Mouse (Mus musculus): Measurements from ENCODE around the gene Cmah. TPM values are rescaled to one million over a fixed set of nuclear protein-coding genes. Genes with fewer than 3 reads are reported as not detected.

The Cmah gene
- polyA plus RNA-seq (2014; fragmentation: Nextera tagmentation; extraction: Ambion mirVana) = 0.14 TPM in 1 of 2 replicates, not detected in the other

DNA sequence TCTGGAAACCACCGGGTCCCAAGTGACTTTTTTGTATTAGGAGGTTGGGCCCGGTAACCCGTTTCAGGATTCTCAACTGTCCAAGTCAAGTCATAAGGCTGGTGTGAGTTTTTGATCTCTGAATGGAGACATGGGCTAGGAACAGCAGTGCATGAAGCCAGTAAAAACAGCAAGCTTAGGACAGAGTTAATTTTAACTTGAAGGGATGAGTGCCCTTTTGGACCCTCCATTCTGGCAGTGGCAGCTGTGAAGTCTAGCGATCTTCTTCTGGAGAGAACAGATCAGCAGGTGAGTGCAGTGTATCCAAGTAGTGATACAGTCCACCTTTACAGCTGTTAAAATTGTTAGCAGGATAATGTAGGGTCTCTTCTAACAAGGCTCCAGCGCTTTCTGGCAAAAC, at the start of gene Cmah:
Gene Cmah (plus strand): TSS at position 204 of the 400 bp plus-strand sequence.
- H3K4me3 ChIP-seq (replicated peaks; ENCODE audit: low read depth, low read length) = no peak within 1 kb of the TSS
- no peaks in the 10 kb centered on the region for H3K4me1 ChIP-seq (ENCODE audit: control insufficient read depth, insufficient read depth, low read length)
- H3K36me3 ChIP-seq (ENCODE audit: control insufficient read depth, insufficient read depth, low read length) = no peaks in the 10 kb centered on the region
- H3K27me3 ChIP-seq (ENCODE audit: control insufficient read depth, insufficient read depth, low read length) = no peaks in the 10 kb centered on the region
- no peak within 1 kb of the TSS for H3K9ac ChIP-seq (replicated peaks; ENCODE audit: low read length)
- DNase-seq = no peak
- WGBS = 85% methylated on average over 5 of the region's 5 CpGs
- ATAC-seq (ENCODE audit: low FRiP score, low TSS enrichment) = no peak
- H3K9me3 ChIP-seq (ENCODE audit: control insufficient read depth, low read length) = no peaks in the 10 kb centered on the region
- no peak within 1 kb of the TSS for H3K27ac ChIP-seq (replicated peaks; ENCODE audit: low read depth, low read length)
- H3K4me2 ChIP-seq (ENCODE audit: low read length) = no peak within 1 kb of the TSS

DNA sequence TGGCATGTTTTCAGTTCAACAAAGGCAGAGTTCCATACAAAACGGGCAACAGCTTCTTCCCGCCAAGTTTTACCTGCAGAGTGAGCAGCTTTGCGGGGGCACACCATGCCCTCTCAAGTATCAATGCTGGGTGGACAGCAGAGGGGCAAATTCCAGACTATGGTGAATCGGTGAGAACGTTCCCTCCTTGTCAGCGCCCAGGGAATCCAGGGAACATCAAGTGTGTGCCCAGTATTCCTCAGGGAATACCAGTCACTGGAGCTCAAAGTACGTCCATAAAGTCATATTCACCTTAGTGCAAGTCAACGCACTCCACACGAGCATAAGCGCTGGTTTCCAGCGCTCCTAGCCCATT, 47.8 kb upstream of the Cmah start:
- Histone ChIP-seq H3K4me1 (ENCODE audit: control insufficient read depth, insufficient read depth, low read length) (peaks cover 15% of the 10 kb centered on the region), H3K27me3 (ENCODE audit: control insufficient read depth, insufficient read depth, low read length) (peaks cover 3% of the 10 kb centered on the region; the same call in 1 of the 2 replicates), H3K4me3 (replicated peaks; ENCODE audit: low read depth, low read length) (peak overlapping the region; percentile 73), H3K36me3 (ENCODE audit: control insufficient read depth, insufficient read depth, low read length) (no peaks in the 10 kb centered on the region), H3K9me3 (ENCODE audit: control insufficient read depth, low read length) (no peaks in the 10 kb centered on the region), H3K27ac (replicated peaks; ENCODE audit: low read depth, low read length) (no peak overlapping the region), H3K9ac (replicated peaks; ENCODE audit: low read length) (peak overlapping the region; percentile 88; the same call in 1 of the 2 replicates), H3K4me2 (ENCODE audit: low read length) (peak overlapping the region; percentile 93)
- ATAC-seq (ENCODE audit: low FRiP score, low TSS enrichment) (no peak), DNase-seq (no peak)
- WGBS = 56% methylated on average over 11 of the region's 11 CpGs

DNA sequence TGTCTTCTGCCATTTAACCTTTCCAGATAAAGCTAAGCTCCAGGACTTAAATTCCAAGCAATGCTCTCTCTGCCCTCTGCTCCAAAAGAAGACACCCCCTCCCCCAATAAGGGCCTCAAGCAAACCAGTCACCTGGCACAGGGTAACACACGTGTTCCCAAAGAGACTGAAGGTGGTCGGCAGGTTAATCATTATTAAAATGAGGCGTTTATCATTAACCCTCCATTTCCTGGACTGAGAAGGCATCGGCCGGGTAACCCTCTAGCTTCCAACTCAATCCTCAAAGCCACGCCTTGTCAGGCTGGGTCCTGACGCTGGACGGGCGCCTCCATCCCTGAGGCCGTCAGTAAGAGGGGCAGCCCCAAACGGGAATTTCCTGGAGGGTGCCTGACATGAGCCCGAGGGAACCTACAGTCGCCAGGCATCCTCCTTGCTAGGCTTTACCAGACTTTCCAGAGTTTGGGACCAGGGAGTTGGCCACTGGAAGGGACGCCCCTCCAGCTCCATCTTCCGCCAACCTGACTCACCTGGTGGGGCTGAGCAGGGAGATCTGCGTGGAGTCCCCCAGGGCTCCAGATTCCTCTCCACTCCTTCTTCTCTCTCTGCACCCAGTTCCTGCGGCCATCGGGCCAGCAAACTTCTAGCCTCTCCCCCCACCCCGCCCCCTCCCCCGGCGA, 47.3 kb upstream of the Cmah start:
- Histone ChIP-seq H3K27me3 (ENCODE audit: control insufficient read depth, insufficient read depth, low read length) (peaks cover 3% of the 10 kb centered on the region; the same call in 1 of the 2 replicates), H3K36me3 (ENCODE audit: control insufficient read depth, insufficient read depth, low read length) (no peaks in the 10 kb centered on the region), H3K4me3 (replicated peaks; ENCODE audit: low read depth, low read length) (peak overlapping the region; percentile 73), H3K9me3 (ENCODE audit: control insufficient read depth, low read length) (no peaks in the 10 kb centered on the region), H3K9ac (replicated peaks; ENCODE audit: low read length) (peak overlapping the region; percentile 88), H3K27ac (replicated peaks; ENCODE audit: low read depth, low read length) (peak overlapping the region; percentile 96), H3K4me2 (ENCODE audit: low read length) (peak overlapping the region; percentile 93), H3K4me1 (ENCODE audit: control insufficient read depth, insufficient read depth, low read length) (peaks cover 15% of the 10 kb centered on the region)
- ATAC-seq (ENCODE audit: low FRiP score, low TSS enrichment) (no peak; the same call in 1 of the 2 replicates), DNase-seq (peak; percentile 39)
- WGBS = under 1% methylated on average over 21 of the region's 21 CpGs

DNA sequence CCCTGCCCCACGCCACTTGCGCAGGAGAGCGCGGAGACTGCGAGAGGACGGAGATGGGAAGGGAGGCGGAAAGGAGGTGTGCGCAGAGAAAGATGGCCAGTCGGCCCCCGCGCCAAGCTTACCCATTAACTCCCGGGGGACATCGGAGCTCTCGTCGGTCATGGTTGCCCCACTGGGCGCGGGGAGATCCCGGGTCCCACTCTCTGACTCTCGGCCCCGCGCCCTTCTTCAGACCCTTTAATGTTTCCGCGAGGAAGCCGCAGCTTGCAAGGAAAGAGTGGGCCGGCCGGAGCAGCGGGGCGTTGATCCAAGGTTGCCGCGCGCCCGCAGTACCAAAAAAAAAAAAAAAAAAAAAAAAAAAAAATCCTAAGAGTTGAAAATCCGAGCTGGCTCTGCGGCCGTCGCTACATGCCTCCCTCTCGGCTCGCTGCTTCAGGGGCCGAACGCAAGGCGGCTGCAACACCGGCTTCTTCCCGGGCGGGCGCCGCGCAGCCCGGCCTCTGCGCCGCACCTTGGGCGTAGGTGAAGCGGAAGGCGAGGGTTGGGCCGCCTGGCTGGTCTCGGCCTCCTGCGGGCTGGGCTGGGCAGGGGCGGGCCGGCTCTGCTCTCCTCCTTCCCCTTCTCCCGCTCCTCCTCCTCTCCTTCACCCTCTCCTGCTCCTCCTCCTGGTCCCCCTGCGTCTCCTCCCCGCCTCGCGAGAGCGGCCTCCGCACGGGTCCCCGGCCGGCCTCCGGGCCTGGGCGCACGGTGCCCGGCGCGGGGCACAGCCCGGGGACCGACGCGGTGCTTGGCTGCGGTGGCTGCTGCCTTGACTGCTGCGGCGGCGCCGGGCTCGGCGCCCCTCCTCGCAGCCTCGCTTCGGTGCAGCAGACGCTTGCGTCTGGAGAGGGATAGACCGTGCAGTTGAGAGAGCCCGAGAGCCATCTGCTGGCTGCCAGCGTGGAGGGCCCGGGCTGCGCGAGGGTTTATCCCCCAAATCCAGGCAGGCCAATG, 46.5 kb upstream of the Cmah start, which contains the start of gene Carmil1:
Gene Carmil1 (minus strand): TSS at position 357 of the 993 bp plus-strand sequence.
- no peaks in the 10 kb centered on the region for H3K9me3 ChIP-seq (ENCODE audit: control insufficient read depth, low read length)
- ATAC-seq (ENCODE audit: low FRiP score, low TSS enrichment) (peak; percentile 95), DNase-seq (peak; percentile 94)
- WGBS = under 1% methylated on average over 91 of the region's 96 CpGs
- peak within 1 kb of the TSS; percentile 93 for H3K4me2 ChIP-seq (ENCODE audit: low read length)
- H3K27ac ChIP-seq (replicated peaks; ENCODE audit: low read depth, low read length) = peak within 1 kb of the TSS; percentile 96
- peaks cover 3% of the 10 kb centered on the region; the same call in 1 of the 2 replicates for H3K27me3 ChIP-seq (ENCODE audit: control insufficient read depth, insufficient read depth, low read length)
- peaks cover 15% of the 10 kb centered on the region for H3K4me1 ChIP-seq (ENCODE audit: control insufficient read depth, insufficient read depth, low read length)
- H3K9ac ChIP-seq (replicated peaks; ENCODE audit: low read length) = peak within 1 kb of the TSS; percentile 88
- no peaks in the 10 kb centered on the region for H3K36me3 ChIP-seq (ENCODE audit: control insufficient read depth, insufficient read depth, low read length)
- H3K4me3 ChIP-seq (replicated peaks; ENCODE audit: low read depth, low read length) = peak within 1 kb of the TSS; percentile 73

DNA sequence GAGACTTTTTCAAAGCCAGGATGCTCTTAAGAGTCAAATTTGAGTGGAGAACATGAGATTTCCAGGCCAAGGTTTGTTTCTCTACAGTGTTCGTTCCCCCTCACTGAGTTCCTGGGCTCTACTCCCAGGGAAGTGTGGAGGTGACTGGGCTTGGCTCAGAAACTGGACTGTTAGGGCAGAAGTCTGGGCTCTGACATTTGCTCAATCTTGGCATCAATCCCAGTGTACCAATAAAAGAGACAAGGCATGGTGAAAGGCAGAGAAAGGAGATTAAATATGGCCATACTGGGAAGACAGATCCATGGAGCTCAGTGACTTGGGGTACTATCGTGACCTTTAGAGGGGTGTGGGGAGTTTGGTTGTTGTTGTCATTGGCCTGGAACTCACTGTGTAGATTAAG, 39.8 kb upstream of the Cmah start:
- H3K4me3 ChIP-seq (replicated peaks; ENCODE audit: low read depth, low read length) = no peak overlapping the region
- ATAC-seq (ENCODE audit: low FRiP score, low TSS enrichment) (no peak), DNase-seq (no peak)
- H3K4me1 ChIP-seq (ENCODE audit: control insufficient read depth, insufficient read depth, low read length) = no peaks in the 10 kb centered on the region
- 84% methylated on average over 2 of the region's 2 CpGs for WGBS
- no peaks in the 10 kb centered on the region for H3K36me3 ChIP-seq (ENCODE audit: control insufficient read depth, insufficient read depth, low read length)
- H3K9ac ChIP-seq (replicated peaks; ENCODE audit: low read length) = no peak overlapping the region
- no peaks in the 10 kb centered on the region for H3K9me3 ChIP-seq (ENCODE audit: control insufficient read depth, low read length)
- H3K4me2 ChIP-seq (ENCODE audit: low read length) = no peak overlapping the region
- H3K27me3 ChIP-seq (ENCODE audit: control insufficient read depth, insufficient read depth, low read length) = no peaks in the 10 kb centered on the region
- no peak overlapping the region for H3K27ac ChIP-seq (replicated peaks; ENCODE audit: low read depth, low read length)

DNA sequence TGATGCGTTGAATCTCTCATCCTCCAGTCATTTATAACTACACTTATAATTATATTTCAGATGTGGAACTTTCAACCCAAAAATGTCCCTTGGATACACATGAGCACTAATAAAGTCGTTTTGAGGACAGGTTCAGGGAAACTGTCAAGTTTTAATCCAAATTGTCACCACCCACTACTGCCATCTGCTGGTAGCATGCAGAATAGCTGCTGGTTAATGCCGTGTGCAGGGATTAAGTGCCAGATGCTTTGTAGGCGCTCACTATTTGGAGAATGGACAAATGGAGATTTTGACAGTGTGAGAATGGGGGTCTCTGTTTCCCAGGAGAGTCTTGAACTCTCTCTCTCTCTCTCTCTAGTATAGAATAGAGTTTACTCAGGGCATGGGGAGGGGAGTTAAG, 30.0 kb upstream of the Cmah start:
- ATAC-seq (ENCODE audit: low FRiP score, low TSS enrichment) (no peak; the same call in 1 of the 2 replicates), DNase-seq (peak; percentile 88)
- Histone ChIP-seq H3K9me3 (ENCODE audit: control insufficient read depth, low read length) (no peaks in the 10 kb centered on the region), H3K36me3 (ENCODE audit: control insufficient read depth, insufficient read depth, low read length) (no peaks in the 10 kb centered on the region), H3K27me3 (ENCODE audit: control insufficient read depth, insufficient read depth, low read length) (no peaks in the 10 kb centered on the region), H3K4me3 (replicated peaks; ENCODE audit: low read depth, low read length) (no peak overlapping the region), H3K27ac (replicated peaks; ENCODE audit: low read depth, low read length) (no peak overlapping the region), H3K9ac (replicated peaks; ENCODE audit: low read length) (no peak overlapping the region), H3K4me1 (ENCODE audit: control insufficient read depth, insufficient read depth, low read length) (no peaks in the 10 kb centered on the region), H3K4me2 (ENCODE audit: low read length) (no peak overlapping the region)
- WGBS = 18% methylated on average over 4 of the region's 4 CpGs

DNA sequence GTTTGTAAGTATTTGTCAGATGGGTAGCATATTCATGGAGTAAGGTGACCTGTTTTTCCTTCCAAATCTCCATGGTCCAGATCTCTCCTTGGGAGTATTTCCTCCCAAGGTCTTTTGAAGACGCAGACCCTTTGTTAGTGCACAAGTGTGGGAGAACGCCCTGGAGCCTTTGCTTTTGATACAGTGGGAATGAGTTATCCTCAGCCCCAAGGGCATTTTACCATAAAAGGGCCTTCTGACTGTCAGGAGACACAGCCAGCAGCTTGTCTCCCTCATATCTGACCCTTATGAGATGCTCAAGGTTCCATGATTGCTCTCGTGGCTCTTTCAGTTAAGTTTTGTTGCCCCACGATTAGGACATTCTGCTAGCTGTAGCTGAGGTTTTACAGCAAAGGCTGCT, 21.7 kb upstream of the Cmah start:
- Histone ChIP-seq H3K9ac (replicated peaks; ENCODE audit: low read length) (no peak overlapping the region), H3K27me3 (ENCODE audit: control insufficient read depth, insufficient read depth, low read length) (no peaks in the 10 kb centered on the region), H3K9me3 (ENCODE audit: control insufficient read depth, low read length) (no peaks in the 10 kb centered on the region), H3K4me1 (ENCODE audit: control insufficient read depth, insufficient read depth, low read length) (no peaks in the 10 kb centered on the region), H3K36me3 (ENCODE audit: control insufficient read depth, insufficient read depth, low read length) (no peaks in the 10 kb centered on the region), H3K27ac (replicated peaks; ENCODE audit: low read depth, low read length) (no peak overlapping the region), H3K4me3 (replicated peaks; ENCODE audit: low read depth, low read length) (no peak overlapping the region), H3K4me2 (ENCODE audit: low read length) (no peak overlapping the region)
- no peak for ATAC-seq (ENCODE audit: low FRiP score, low TSS enrichment)
- 70% methylated on average over 4 of the region's 4 CpGs for WGBS
- DNase-seq = no peak

DNA sequence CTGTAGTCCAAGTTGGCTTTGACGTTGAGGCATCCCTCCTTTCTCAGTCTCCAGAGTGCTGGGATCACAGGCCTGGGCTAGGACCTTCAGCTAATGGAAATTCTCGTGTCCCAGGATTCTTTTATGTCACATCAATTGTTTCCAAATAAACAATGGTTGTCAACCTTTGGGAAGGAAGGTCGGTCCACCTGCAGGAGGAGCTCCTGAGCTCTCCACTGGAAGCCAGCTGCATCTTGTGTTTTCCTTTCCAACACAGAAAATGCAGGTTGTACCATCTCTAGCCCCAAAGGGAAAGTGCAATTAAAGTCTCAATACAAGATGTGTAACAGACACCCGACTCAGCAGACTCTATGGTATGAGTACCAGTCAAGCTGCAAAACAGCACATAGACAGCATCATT, 21.0 kb upstream of the Cmah start:
- H3K4me3 ChIP-seq (replicated peaks; ENCODE audit: low read depth, low read length) = no peak overlapping the region
- H3K4me2 ChIP-seq (ENCODE audit: low read length) = no peak overlapping the region
- H3K9ac ChIP-seq (replicated peaks; ENCODE audit: low read length) = no peak overlapping the region
- H3K27me3 ChIP-seq (ENCODE audit: control insufficient read depth, insufficient read depth, low read length) = no peaks in the 10 kb centered on the region
- 55% methylated on average over 4 of the region's 4 CpGs for WGBS
- no peaks in the 10 kb centered on the region for H3K9me3 ChIP-seq (ENCODE audit: control insufficient read depth, low read length)
- ATAC-seq (ENCODE audit: low FRiP score, low TSS enrichment) (no peak), DNase-seq (no peak)
- H3K36me3 ChIP-seq (ENCODE audit: control insufficient read depth, insufficient read depth, low read length) = no peaks in the 10 kb centered on the region
- no peaks in the 10 kb centered on the region for H3K4me1 ChIP-seq (ENCODE audit: control insufficient read depth, insufficient read depth, low read length)
- no peak overlapping the region for H3K27ac ChIP-seq (replicated peaks; ENCODE audit: low read depth, low read length)

All from midbrain, embryonic 14.5 days (tissue).